Mouse (Mus musculus) liver, adult 2 months (tissue): ENCODE data around the gene Chil4.
"Not testable (repeated sequence)": the region's sequence is repeated elsewhere in the genome, so short reads cannot be mapped to it uniquely, and the experiment has no call there.

Source experiments
- CTCF ChIP-seq: fragments of 200-500 bp; IDR thresholded peaks from 2 replicates; pipeline ENCODE4 v1.5.1; 2011; ENCODE audit warnings: low read depth, low read length, control low read depth
- POLR2A ChIP-seq: fragments of 200-500 bp; IDR thresholded peaks from 2 replicates; pipeline ENCODE4 v1.6.1; 2011; ENCODE audit warnings: low read length, control low read depth; ENCODE audit not compliant: insufficient read depth; ENCODE audit errors: extremely low read depth

DNA sequence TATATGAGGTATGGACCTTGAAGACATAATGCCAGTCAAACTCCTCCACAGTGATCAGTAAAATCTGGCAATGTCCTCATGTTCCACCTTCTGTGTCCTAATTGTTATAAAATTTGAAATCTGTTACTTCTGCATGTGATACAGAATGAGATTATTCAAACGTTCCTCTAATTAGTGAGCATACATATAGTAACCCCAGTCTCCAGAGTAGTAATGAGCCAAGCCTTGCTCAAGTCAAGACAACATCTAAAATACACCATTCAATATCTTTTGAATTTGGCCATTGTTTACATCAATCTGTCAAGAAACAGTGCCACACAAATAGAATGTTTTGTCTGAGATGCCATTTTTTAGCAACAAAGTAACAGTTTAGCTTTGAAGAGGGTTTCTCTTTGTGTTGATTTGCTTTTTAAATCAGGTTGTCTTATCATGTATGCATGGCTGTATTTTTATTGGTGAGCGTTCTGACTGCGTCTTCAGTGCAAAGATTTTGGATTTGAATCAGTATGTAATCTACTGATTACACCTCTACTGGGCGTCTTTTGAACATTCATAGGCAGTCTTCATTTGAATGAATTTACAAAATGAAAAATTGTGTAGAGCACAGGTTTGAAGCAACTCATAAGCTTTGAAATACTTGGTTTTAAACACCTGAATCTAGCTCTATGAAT is 888 bp downstream of the Chil4 start:
- TF ChIP-seq POLR2A, CTCF: not testable (repeated sequence)
